Mouse (Mus musculus): ENCODE measurements around the gene Apobec3.
A peak's percentile ranks its signal among the peaks of the same experiment; 100 is the strongest.

The Apobec3 gene

DNA sequence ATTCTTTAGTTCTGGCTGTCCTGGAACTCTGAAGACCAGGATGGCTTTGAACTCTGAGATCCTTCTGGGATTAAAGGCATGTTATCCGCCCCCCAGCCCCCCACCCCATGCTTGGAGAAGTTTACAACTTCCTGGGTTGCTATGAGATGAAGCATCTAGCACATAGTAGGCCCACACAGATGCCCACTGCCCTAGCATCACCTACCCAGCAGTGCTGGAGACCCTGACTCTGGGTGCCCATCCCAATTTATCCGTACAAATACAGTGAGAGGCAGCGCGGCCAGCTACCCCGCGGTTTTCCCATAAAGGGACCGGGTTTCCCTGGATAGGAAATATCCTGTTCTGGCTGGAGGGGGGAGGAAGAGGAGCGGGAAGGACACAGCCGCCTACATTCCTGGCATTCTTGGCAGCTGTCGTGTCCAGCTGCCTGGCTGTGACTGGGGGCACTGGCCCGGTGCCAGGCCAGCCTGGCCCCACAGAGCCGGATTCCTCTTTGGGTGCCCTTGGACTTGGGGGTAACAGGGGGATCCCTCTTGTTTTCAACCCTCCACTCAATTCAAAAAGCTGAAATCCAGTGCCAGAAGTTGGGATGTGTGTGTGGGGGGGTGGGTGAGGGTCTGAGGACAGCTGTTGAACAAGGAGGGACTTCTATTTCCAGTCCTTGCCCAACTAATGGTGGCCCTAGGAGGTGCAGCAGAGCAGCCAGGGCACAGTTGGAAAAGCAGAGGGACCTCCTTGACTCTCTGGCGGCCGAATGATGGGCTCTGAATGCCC, 60.5 kb downstream of the Apobec3 start:
- DNase-seq: no peak

DNA sequence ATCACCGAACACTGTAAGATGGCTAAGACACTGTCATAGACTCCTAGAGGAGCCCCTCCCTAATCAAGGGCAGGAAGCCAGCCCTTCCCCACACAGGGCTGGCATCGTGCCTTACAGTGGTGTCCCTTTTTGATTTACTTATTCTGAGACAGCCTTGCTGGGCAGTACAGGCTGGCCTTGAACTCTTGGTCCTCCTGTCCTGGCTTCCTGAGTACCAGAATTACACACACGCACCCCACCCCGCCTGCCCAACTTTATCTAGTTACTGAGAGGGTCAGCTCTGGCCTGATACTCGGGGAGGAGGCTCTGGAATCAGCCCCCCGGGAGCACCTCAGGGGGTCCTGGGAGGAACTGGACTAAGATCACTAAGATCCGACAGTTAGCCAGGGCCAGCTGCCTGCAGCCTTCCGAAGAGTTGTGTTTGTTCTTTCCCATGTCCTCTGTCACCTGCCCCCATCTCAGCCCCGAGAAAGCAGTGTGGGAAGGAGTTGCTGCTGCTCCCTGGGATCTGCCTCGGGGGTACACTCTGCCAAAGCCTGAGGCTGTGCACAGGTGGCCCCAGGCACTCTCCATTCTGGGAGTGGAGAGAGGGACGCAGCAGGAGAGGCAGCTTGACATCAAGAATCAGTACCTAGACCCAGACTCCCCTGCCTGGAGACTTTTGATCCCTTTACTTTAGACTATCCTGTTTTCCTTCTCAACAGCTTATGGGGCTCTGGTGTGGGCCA, 61.2 kb downstream of the Apobec3 start:
- no peak for DNase-seq

DNA sequence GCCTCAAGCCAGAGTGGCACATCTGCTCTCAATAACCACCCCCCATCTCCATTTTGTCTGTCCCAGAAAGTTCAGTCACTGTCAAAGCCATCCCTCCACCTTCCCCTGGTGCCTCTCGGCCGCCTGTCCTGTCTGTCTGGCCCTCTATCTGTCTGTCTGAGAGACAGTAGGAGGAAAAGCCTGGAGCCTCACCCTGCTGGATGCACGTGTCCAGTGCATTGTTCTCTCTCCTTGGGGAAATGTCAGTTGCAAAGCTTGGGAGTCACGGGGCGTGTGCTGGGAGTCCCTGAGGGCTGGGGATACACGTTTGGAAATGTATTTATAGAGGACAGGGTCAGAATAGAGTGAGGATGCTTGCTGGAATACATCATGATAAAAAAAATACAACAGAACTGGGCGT, 62.0 kb downstream of the Apobec3 start:
- DNase-seq: no peak

DNA sequence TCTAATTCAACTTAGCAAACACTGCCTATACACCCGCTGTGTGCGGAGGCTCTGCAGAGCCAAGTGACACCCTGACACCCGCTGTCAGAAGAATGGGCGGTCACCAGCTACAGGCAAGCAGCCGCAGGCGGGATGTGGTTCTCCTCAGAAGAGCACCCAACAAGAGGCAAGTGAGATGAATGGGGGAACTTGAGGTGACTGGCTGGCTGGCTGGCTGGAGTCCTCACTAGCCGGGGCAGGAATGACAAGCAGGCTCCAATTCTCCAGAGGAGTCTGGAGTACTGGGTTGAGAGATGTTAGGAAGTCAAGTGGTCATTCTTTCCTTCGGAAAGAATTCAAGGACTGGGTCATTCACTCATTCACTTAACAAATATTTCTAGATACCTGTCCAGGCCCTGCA, 65.1 kb downstream of the Apobec3 start:
- DNase-seq: no peak

DNA sequence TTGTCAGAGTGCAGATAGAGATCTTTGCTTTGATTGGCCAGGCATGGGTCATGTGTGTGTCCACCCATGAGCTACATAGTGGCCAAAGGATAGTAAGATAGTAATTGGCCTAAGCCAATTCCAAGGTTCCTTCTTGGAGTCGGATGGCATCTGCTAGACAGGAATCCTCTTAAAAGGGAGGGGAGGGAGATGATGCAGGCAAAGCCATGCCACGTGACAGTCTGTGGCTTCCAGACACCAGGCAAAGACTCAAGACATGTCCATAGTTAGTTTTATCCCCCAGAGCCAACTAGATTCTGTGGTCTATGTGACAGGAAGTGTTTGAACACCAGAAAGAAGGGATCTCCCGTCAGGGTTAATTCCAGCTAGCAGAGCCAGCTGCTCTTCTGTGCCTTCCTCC, 67.0 kb downstream of the Apobec3 start:
- no peak for DNase-seq

DNA sequence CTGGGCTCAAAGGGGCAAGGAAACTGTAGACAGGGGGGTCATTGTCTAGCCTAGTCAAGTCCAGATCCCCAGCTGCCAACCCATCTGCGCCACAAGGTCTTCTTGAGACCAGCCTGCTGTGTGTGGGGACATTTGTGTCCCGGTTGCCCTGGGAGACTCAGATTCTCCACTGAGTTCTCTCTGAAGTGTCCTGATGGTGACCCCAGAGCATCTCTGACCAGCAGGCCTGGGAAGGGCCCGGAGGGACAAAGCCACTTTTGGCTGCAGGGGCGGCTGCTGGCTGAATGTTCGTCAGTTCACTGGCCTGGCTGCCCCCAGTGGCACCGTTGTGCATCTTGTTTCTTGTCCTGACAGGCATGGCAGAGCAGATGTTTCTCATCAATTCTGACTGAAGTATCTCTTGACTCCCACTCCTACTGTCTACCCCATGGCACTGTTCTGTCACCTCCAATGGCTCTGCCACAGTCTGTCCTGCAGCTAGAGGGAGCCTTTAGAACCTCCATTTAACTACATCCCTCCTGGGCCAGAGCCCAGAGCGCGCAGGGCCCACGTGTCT, 70.0 kb downstream of the Apobec3 start:
- no peak for DNase-seq

DNA sequence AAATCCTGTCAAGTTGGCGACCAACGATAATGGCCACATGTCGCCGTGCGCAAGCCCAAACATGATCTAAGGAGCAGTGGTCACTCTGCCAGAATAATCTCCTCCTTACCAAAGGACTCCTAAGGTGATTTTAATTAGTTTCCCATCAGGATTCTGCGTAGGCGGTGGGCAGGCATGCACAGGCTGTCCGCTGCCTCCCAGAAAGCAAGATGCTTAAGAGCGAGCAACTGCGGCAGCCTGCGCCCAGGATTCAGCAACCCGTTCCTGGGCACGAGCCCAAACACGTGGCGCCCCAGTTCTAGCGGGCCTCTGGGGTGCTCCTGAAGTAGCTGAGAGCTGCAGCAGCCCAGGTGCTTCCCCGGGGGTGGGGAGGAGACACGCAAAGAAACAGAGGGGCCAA, 71.2 kb downstream of the Apobec3 start:
- DNase-seq: peak; percentile 62

DNA sequence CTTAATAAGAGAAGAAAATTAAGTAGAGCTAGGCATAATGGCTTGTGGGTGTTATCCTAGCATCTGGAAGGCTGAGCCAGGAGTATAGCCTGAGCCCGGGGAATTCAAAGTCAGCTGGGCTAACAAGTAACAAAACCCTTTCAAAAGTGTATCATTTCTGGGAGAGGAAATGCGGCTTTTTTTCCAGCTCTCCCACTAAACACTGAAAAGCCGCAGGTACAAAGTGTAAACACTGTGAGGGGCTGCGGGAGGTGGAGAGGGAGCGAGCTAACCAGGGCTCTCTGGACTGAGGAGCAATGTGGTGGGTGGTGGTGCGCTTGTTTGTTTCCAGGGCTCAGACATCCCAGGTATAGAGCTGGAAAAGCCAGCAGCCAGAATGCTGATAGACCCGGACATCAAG, 72.9 kb downstream of the Apobec3 start:
- no peak for DNase-seq
